Mouse (Mus musculus) WW6 (cell line): ENCODE data around the gene Egln2.

Experiments
- DNase-seq: peaks from one replicate; pipeline ENCODE4 v3.0.0-alpha.2; 2013; ENCODE audit warnings: low read depth, low spot score

The Egln2 gene

DNA sequence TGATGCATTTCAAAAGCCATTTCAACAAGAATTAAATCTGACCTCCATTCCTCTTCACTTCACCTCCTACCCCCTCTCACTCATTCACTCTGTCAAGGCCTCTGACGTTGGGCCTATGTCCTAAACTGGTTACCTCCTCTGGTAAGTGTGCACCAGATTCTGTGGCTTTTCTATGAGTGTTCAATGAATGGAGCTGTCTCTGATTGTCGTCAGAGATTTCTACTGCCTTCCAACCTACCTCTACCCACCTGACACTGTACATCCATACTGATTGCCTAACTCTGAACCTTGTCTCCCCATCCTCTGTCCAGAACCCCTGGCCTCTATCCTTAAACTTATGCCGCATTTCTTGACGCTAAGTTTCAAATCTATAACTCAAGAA is 11.3 kb upstream of the Egln2 start:
- DNase-seq, result no peak

DNA sequence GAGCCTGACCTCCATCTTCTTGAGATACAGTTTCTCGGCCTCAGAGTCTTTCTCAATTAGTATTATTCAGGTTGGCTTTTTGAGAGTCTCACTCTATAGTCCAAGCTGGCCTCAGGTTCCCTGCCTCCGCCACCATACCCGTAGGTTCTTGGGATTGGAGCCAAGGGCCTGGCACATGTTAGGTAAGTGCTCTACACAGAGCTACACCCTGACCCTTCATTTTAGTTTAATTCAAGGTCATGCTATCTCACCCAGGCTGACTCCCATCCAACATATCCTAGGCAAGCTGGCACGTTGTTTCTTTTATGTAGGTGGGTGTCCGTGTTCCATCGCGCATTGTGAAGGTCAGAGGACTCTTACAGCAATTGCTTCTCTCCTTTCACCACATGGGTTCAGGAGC is 8.3 kb upstream of the Egln2 start:
- DNase-seq, result no peak

DNA sequence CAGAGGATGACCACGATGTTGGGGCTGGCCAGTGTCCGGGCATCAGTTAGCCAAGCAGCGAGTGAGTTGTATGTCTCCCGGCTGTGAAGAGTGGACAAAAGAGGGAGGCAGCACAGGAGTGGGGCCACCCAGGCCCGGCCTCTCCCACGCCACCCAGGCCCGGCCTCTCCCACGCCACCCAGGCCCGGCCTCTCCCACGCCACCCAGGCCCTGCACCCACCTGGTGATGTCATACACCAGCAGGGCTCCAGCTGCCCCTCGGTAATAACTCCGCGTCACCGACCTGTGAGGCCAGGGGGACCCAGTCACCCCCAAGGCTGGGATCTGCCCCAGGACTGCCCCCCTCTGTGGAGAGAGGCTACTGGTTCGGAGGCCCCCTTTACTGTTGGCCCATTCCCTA is 7.9 kb upstream of the Egln2 start:
- no peak for DNase-seq

DNA sequence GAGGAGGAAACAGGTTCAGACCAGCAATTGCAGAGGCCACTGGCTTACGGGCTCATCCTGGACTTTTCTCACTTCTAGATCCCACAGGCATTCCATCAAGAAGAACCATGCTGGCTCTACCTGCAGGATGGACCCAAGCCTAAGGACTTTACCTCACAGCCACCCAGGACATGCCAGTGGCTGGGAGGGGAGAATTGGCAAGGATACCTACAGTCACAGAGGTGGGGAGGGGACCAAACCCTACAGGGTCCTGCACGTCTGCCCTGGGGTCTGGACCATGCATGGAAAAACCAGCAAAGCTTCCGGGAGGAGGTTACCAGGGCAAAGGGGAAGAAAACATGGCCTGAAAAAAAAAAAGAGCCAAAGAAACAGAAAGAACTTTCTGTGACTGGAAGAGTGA is 4.4 kb upstream of the Egln2 start:
- no peak for DNase-seq

DNA sequence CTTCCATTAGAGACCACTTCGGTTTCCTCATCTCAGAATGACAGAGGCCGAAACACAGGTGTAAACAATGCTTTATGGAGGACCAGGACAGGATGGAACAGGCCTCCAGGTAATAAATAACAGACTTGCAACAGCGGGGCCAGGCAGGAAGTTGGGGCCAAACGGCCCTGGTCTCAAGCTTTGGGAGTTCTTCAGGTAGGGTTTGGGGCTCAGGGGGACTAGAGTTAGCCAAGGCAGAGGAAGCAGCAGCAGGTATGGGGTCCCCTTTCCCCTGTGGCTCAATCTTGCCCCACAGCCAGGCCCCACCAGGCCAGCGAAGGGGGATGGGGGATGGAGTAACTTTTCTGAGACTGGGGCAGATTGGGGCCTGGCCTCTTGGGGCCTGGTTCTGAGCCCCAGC is 1.8 kb upstream of the Egln2 start:
- DNase-seq, result no peak

DNA sequence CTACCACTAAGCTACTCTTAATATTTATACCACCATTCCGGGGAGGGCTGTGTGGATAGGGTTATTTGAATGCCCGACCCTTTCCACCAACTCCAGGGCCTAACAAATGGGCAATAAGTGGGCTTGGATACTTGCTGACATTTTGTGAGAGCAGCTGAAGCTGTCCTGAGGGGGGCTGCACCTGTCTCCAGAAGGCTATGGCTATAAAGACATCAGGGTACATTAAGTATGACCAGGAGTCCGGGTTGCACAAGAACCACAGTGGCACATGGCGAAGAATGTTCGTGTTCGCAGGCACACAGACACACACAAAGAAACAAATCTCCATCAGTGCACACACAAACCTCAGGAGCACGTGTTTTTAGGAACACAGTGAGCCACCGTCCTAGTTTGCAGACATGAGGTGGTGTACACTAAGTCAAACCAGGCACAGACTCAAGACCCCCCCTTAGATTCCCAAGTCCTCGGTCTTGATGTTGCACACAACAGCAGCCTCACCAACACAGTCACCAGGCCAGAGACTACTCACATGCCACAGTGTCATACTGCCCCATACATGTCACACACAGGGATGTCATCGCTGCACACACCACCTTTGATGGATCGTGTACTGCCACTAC is 983 bp upstream of the Egln2 start:
- DNase-seq, result no peak

DNA sequence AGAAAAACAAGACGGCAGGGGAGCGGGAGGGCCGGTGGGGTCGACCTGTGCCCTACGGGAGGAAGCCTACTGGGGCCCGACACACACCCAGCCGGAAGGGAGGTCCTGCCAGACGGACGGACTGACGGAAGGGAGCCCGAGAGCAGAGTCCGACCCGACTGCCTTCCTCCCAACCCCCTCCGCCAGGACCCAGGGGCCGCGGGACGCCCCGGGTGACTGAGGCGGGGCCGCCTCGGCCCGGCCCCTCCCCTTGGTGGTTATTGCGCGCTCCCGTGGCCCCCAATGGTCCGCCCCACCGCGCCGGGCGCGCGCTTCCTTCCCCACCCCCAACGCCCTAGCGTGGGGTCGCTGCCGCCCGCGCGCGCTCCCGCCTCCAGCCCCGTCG is 381 bp downstream of the Egln2 start:
- no peak for DNase-seq

DNA sequence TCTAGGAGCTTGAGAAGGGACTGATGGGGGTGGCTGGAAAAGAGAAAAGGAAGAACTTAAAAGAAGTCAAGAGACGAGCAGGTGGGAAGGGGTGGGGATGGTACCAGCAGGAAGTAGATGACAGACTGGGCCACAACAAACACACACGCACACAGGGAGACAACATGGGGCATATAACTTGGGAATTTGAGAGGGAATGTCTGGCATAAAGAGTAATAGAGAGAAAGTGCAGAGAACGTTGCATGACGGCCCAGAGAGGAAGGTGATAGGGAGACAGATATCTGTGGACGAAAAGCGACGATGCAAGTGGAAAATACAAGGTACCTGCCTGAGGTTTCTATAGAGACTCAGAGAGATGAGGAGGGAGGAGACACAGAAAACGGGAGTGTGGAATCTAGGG is 906 bp downstream of the Egln2 start:
- no peak for DNase-seq

DNA sequence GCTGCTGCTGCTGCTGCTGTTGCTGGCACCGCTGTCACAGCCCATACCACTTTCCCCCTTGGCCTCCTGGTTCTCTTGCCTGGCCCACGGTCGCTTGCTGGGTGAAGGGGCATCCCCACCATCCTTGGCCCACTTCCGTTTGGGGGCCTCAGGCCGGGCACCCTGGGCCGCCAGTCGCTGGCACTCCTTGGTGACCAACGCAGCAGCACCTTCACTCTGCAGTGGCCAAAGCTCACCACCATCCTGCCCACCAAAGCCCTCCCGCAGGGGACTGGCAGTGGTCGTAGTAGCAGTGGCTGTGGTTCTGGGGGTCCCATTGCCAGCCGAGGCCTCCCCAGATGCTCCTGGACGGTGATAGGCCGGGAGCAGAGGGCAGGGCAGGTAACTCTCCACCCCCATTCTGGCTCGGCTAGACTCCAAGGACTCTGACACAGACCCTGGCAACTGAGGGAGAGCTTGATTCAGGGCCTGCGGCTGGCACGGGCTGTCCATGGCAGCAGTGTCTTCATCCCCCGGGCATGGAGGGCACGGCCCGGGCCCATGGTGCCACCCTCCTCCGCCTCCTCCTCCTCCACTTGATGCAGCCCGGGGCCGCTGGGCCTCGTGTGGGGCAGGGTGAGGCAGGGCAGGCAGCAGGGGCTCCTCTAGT is 1.5 kb downstream of the Egln2 start:
- DNase-seq, result no peak

DNA sequence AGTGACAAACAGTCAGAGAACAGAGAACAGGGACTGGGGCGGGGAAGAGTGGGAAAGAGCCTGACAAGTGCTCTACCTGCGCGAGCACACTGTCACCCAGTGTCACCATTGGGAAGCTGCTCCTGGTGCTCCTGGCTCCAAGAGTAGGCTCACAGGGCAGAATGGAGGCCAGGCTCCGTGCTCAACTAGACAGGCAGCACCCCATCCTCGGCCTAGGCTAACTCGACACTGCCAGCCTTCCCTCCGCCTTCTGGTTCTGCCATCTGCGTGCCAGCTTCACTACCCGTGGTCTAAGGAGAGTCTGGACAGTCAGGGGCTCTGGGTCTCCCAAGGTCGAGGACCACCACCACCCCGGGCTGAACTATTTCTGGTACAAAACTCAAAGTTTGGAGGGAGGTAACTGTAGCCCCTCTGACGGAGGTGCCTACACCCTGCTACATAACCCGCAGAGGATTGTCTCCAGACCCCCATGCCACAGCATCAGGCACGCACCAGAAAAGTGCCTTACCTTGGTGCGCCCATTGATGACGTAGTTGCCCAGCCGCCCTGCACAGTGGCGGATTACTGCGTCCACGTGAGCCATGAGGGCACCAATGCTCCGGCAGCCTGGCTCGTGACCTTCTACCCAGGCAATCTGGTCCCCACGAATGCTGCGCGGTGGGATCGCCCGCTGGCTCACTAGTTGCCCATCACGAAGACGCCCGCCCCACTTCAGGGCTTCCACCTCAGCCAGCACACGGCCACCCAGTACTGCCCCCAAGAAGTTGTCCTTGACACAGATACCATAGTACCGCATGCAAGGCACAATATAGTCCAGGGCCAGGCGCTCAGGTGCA is 2.3 kb downstream of the Egln2 start:
- DNase-seq, result no peak

DNA sequence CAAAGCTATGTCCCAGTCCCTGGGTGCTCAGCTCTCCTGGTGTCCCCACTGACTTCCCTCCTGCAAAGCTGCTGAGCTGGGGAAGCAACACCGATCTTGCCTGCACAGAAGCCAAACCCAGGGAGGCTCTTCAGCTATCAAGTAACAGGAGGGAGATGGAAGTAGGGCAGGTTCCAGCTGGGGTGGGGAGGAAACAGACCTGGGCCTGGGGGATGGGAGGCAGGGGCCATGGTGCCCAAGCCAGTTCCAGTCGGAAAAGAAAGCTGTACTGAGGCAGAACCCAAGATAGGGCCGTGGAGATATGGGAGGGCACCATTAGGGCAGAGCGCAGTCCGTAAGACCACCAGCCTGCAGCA is 3.2 kb downstream of the Egln2 start:
- DNase-seq, result no peak

DNA sequence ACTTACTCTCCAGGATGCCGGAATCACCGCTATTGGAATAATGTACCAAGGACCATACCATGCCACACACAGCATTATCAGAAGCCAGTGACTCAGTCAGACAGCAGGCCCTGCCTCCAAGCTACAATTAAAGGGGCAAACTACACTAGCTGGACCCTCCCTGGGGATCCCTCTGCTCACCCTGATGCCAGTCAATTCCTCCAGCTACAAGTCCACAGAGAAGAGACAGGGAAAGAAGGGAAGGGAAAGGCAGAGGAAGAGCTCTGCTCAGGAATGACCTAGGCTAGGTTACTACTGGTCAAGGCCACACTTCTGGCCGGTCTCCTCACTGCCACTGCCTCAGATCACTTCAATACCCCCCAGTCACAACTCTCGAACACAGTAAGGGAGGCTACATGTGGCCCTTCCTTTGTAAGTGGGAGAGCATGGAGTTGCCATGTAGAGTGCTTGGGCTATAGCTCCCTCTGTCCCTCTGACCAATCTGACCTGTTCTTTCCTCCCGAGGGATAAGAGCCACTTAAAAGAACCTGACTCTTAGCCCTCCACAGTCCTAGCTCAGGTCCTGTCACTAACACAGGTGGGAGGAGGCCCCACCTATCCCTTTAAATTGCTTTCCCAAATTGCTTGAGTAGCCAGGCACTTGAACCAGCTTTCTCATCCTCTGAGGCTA is 3.7 kb downstream of the Egln2 start:
- no peak for DNase-seq

DNA sequence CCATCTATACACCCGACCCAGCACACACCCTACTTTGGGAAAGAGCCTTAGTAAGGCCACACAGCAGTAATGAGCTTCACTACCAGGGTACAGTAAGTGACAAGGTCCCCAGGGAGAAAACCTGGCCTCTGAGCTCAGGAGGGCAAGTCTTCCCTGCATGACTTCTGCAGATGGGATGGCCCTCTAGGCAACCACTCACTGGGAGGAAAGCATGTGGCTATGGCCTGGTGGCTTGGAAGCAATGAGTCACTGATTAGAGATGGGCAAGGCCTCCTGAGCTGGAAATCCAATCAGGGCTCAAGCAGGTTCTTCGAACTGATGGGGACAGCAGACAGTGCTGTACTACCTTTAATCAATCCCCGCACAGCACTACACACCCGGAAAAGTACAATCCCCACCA is 4.9 kb downstream of the Egln2 start:
- no peak for DNase-seq

DNA sequence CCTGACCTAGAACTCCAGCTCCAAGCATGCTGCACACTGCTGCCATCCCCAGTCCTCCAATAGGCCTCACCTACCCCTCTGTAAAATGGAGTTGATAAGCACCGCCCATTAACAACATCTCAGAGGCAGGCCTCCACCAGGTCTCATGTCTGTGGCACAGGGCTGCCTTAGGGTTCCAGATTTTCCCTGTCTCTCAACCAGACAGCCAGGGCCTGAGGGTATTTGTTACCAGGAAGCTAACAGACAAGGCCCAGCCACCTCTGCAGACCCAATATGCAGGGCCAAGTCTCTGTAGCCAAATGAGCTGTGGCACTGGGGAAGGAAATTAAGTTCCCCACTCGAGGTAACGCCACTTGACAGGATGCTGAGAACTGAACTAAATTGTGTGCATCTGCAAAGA is 5.7 kb downstream of the Egln2 start:
- no peak for DNase-seq

DNA sequence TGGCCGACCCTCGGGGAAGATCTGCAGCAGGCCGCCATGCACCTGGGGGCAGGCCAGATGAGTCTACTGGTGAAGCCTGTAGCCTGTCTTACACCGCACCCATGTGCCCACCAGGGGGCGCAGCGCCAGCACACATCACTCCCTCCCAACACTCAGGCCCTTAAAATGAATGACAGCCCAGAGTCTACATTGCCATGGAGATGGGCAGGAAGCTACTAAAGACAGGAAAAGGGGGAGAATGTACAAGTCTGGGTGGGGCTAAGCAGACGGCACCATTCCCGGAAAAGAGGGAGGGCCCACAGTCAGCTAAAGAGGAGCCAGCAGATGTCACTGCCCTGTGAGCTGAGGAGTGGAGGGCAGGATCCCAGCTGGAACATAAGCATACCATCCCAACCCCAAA is 6.7 kb downstream of the Egln2 start:
- DNase-seq, result peak; percentile 88

DNA sequence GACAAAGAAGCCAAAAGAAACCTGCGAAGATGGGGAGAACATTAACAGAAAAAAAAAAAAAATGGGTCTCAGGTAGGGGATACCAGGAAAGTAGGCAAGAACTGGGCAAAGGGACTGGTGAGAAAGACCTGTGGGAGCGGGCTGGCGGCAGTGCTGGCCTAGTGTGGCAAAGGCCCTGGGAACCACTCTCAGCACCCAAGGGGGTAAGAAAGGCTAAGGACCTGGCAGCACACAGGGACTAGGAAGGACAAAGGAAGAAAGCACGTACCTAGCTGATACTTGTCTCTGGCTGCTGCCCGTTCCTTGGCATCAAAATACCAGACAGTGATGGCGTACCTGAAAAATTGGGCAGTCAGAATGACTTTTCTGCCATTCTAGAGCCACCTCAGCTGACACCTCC is 7.3 kb downstream of the Egln2 start:
- DNase-seq, result no peak

DNA sequence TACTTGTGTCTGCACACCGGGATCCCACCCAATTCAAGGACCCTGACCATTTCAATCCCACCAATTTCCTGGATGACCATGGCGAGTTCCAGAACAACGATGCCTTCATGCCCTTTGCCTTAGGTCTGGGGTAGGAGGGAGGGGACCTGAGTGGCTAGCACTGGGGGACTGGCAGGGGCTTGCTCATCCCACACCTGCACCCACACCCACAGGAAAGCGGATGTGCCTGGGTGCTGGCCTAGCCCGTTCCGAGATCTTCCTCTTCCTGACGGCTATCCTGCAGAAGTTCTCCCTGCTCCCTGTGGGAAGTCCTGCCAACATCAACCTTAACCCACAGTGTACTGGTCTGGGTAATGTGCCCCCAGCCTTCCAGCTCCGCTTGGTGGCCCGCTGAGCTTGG is 8.4 kb downstream of the Egln2 start:
- DNase-seq, result no peak

DNA sequence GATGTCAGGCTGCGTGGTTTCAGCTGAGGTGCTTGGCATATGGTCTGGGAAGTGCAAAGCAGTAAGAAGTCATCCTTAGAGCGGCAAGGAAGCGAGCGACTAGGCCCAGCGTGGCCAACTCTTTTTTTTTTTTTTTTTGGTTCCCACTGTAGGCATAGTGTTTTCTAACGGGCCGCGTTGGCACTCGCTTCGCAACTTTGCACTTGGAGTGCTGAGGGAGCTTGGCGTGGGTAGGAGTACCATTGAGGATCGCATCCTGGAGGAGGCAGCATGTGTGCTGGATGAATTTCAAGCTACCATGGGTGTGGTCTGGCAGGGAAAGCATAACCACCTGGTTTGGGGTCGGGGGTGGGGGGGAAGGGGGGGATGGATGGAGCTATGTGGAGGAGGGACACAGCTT is 10.6 kb downstream of the Egln2 start:
- no peak for DNase-seq

DNA sequence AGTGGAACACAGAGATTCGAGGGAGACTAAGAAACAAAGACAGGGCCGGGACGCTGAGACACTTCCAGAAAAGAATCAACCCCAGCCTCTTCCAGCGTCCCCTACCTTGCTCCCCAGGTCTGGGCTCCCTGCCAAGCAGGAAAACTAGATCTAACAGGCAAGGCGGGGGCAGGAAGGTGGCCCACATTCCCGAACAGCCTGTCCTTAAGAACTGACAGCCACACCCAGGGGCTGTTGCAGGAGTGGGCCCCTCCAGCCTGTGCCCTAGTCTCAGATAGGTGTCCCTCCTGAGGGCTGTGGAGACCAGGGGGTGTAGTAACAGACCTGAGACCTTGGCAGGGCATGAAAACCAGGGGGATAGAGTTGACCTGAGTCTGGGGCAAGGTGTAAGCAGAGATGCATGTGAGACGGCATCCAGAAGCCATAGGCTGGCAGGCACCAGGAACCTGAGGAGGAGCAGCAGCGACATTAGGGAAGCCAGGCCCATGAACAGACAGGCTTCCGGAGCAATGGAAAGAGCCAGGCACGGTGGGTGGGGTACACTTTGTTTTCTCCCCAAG is 13.3 kb downstream of the Egln2 start, which contains the start of gene Cyp2t4:
TSS of gene Cyp2t4 (plus strand) at position 510 of the 560 bp plus-strand sequence.
- DNase-seq, result no peak

DNA sequence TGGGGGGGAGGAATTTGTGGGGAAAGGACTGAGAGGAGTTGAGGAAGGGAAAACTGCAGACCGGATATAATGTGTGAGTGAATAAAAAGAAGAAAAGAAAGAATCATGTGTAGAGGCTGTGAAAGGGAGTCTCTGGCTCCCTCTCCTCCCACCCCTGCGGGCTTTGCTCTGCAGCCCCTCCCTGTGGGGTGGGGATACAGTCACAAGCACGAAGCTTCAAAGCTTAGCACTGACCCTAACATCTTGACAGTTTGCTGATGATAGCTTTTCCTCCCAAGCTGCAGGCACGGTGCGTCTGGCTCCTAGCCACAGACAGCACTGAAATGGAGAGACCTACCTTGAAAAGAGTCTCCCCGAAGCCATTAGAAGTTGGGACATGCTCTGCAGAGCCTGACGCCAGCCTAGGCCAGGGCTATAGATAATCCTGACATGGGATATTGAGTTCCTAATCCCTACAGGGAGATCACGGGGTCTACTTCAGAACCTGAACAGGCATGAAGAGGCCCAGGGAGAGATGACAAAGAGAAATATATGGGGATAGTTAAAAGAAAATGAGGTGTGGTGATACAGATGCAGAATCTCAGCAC is 30.1 kb downstream of the Egln2 start:
- DNase-seq, result no peak

DNA sequence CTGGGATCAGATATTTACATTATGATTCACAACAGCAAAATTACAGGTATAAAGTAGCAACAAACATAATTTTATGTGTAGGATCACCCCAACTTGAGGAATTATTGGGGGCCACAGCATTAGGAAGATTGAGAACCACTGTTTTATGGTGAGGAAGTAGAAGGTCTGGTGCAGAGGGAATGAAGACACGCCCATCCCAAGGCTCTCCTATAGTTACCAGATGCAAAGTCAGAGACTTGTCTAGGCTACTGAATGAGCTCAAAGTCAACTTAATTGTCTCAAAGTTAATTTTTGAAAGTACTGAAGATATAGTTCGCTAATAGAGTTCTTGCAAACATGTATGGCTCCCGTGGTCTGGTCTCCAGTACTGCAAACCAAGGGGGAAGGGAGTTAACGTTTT is 32.8 kb downstream of the Egln2 start:
- no peak for DNase-seq

DNA sequence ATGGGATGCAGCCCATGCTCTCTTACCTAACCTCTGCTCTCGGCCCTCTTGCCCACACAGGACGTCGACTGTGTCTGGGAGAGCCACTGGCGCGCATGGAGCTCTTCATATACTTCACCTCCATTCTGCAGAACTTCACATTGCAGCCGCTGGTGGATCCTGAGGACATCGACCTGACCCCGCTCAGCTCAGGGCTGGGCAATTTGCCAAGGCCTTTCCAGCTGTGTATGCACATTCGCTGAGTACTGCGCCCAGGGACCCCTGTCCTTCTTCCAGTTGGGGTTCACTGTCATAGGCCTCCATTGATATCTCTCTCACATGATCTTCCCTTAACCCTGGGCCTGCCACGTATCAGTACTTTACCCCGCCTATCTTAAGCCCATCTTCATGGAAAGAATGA is 33.4 kb downstream of the Egln2 start:
- no peak for DNase-seq
